Mouse (Mus musculus) ES-E14 (cell line): Measurements from ENCODE around the gene Mrtfa. TPM values are rescaled to one million over a fixed set of nuclear protein-coding genes. Genes with fewer than 3 reads are reported as not detected.

Experiments used
- DNase-seq: peaks from one replicate; pipeline ENCODE4 v3.0.0-alpha.2; 2013; ENCODE audit warnings: low read depth, low spot score
- H3K27ac ChIP-seq: 2 replicates; pipeline ENCODE4 v1.5.1; 2012; ENCODE audit warnings: low read depth, mild to moderate bottlenecking, low read length, moderate library complexity, mixed read lengths; ENCODE audit not compliant: poor library complexity, insufficient read depth, severe bottlenecking
- H3K36me3 ChIP-seq: 2 replicates; pipeline ENCODE4 v1.6.1; 2012; ENCODE audit warnings: mild to moderate bottlenecking, low read length, moderate library complexity, mixed read lengths; ENCODE audit not compliant: control insufficient read depth, poor library complexity, insufficient read depth, severe bottlenecking
- H3K4me1 ChIP-seq, 2 experiments: fragments of 150-350 bp in 1 of 2; sonication (generic) in 1 of 2; 2 replicates each; pipeline ENCODE4 v1.6.1; 2012; ENCODE audit warnings: low read length in 2 of 2, mild to moderate bottlenecking in 1 of 2, mixed read lengths in 1 of 2; ENCODE audit not compliant: control insufficient read depth in 2 of 2, insufficient read depth in 2 of 2, poor library complexity in 1 of 2
- H3K4me3 ChIP-seq, 2 experiments: fragments of 150-350 bp in 1 of 2; sonication (generic) in 1 of 2; 2 replicates each; pipeline ENCODE4 v1.5.1; 2012; ENCODE audit warnings: low read length in 2 of 2, low read depth in 1 of 2, mild to moderate bottlenecking in 1 of 2, mixed read lengths in 1 of 2; ENCODE audit not compliant: insufficient read depth in 1 of 2, poor library complexity in 1 of 2, severe bottlenecking in 1 of 2
- H3K9ac ChIP-seq: 2 replicates; pipeline ENCODE4 v1.6.1; 2012; ENCODE audit warnings: low read depth, mild to moderate bottlenecking, low read length, mixed read lengths; ENCODE audit not compliant: poor library complexity, insufficient read depth, severe bottlenecking
- H3K9me3 ChIP-seq: fragments of 150-350 bp; sonication (generic); 2 replicates; pipeline ENCODE4 v1.6.1; 2012; ENCODE audit warnings: low read depth, mild to moderate bottlenecking, low read length; ENCODE audit not compliant: control insufficient read depth, insufficient read depth
- CHD2 ChIP-seq: IDR thresholded peaks from 2 replicates; pipeline ENCODE4 v1.6.1; 2014; ENCODE audit warnings: mild to moderate bottlenecking, low read depth, low read length, inconsistent platforms
- HCFC1 ChIP-seq: IDR thresholded peaks from 2 replicates; pipeline ENCODE4 v1.6.1; 2012; ENCODE audit warnings: low read length, inconsistent platforms, borderline replicate concordance; ENCODE audit not compliant: insufficient read depth
- MAFK ChIP-seq: IDR thresholded peaks from 2 replicates; pipeline ENCODE4 v1.6.1; 2014; ENCODE audit warnings: mild to moderate bottlenecking, low read depth, low read length, inconsistent platforms; ENCODE audit not compliant: insufficient read depth
- ZC3H11A ChIP-seq: IDR thresholded peaks from 2 replicates; pipeline ENCODE4 v1.6.1; 2012; ENCODE audit warnings: low read depth, mild to moderate bottlenecking, inconsistent platforms, low read length, borderline replicate concordance
- ZNF384 ChIP-seq: IDR thresholded peaks from 2 replicates; pipeline ENCODE4 v1.6.1; 2012; ENCODE audit warnings: low read depth, low read length, inconsistent platforms
- in situ Hi-C, 2 experiments: fragments of 600-800 bp; cut with MboI; formaldehyde crosslinking; loops; one replicate each; pipeline ENCODE4 v1.15.1; 2025; ENCODE audit warnings: low sequenced_read_pairs in 2 of 2, inconsistent platforms in 1 of 2; ENCODE audit not compliant: unreplicated experiment in 2 of 2
- total RNA-seq: library from RNA; depleted of rRNA; stranded (reverse); fragments of 300-350 nt; gene quantifications from 2 replicates; pipeline ENCODE4 v1.2.3, GENCODE M21; 2012

Mrtfa gene
- total RNA-seq, 1 experiment: 16.7 TPM

GRCm38 (mm10) chr15:81123122-81123521 is 67.4 kb downstream of the Mrtfa start:
- Histone ChIP-seq H3K27ac (no peak overlapping the region), H3K4me1 (peaks cover 0 to 2% of the 10 kb centered on the region in 2 experiments; a peak in 1 of 4 replicates), H3K9ac (no peak overlapping the region), H3K9me3 (no peaks in the 10 kb centered on the region), H3K4me3 (no peak overlapping the region), H3K36me3 (no peaks in the 10 kb centered on the region)
- no peak for DNase-seq
- in situ Hi-C loops: no loop called here
- TF ChIP-seq HCFC1 (no peak), ZNF384 (no peak), CHD2 (no peak), ZC3H11A (no peak), MAFK (no peak)

GRCm38 (mm10) chr15:81122535-81122934 is 68.0 kb downstream of the Mrtfa start:
- TF ChIP-seq ZC3H11A: no peak
- no peak for TF ChIP-seq MAFK
- no peak for TF ChIP-seq ZNF384
- TF ChIP-seq CHD2: no peak
- TF ChIP-seq HCFC1: no peak
- H3K4me3 ChIP-seq: no peak overlapping the region
- no peaks in the 10 kb centered on the region for H3K9me3 ChIP-seq
- H3K27ac ChIP-seq: no peak overlapping the region
- peaks cover 0 to 2% of the 10 kb centered on the region in 2 experiments; a peak in 1 of 4 replicates for H3K4me1 ChIP-seq
- in situ Hi-C loops: no loop called here
- H3K9ac ChIP-seq: no peak overlapping the region
- DNase-seq: no peak
- no peaks in the 10 kb centered on the region for H3K36me3 ChIP-seq

GRCm38 (mm10) chr15:81122078-81122477 is 68.5 kb downstream of the Mrtfa start:
- no peak overlapping the region for H3K27ac ChIP-seq
- in situ Hi-C loops: no loop called here
- H3K4me3 ChIP-seq: no peak overlapping the region
- no peaks in the 10 kb centered on the region for H3K9me3 ChIP-seq
- peaks cover 0 to 2% of the 10 kb centered on the region in 2 experiments; a peak in 1 of 4 replicates for H3K4me1 ChIP-seq
- no peak for DNase-seq
- TF ChIP-seq MAFK (no peak), ZNF384 (no peak)
- no peaks in the 10 kb centered on the region for H3K36me3 ChIP-seq
- H3K9ac ChIP-seq: no peak overlapping the region

- TF ChIP-seq ZC3H11A: no peak
- TF ChIP-seq CHD2: no peak
- TF ChIP-seq ZNF384: no peak
- TF ChIP-seq HCFC1: no peak
- TF ChIP-seq MAFK: no peak
- Histone ChIP-seq H3K9ac (no peak overlapping the region), H3K36me3 (no peaks in the 10 kb centered on the region), H3K9me3 (no peaks in the 10 kb centered on the region), H3K27ac (no peak overlapping the region), H3K4me1 (peaks cover 0 to 2% of the 10 kb centered on the region in 2 experiments; a peak in 1 of 4 replicates), H3K4me3 (no peak overlapping the region)
- in situ Hi-C loops: no loop called here
- no peak for DNase-seq
Measured at GRCm38 (mm10) chr15:81120946-81121345, 69.6 kb downstream of the Mrtfa start.

- H3K27ac ChIP-seq: no peak overlapping the region
- TF ChIP-seq HCFC1: no peak
- no peak for TF ChIP-seq ZC3H11A
- no peak for TF ChIP-seq ZNF384
- no peak for TF ChIP-seq MAFK
- TF ChIP-seq CHD2: no peak
- no peak overlapping the region for H3K9ac ChIP-seq
- no peaks in the 10 kb centered on the region for H3K36me3 ChIP-seq
- H3K4me3 ChIP-seq: no peak overlapping the region
- DNase-seq: no peak
- peaks cover 0 to 2% of the 10 kb centered on the region in 2 experiments; a peak in 1 of 4 replicates for H3K4me1 ChIP-seq
- H3K9me3 ChIP-seq: no peaks in the 10 kb centered on the region
- in situ Hi-C loops: no loop called here
Measured at GRCm38 (mm10) chr15:81120140-81120539, 70.4 kb downstream of the Mrtfa start.
